Mouse (Mus musculus) B cell, adult 2 months (primary cell): ENCODE data around the gene Ttc28.
"Not testable (repeated sequence)": the region's sequence is repeated elsewhere in the genome, so short reads cannot be mapped to it uniquely, and the experiment has no call there.

Experiments used
- DNase-seq, 2 experiments: peaks; one replicate each; pipeline ENCODE4 v3.0.0; 2022

The Ttc28 gene

GRCm38 (mm10) chr5:111254781-111255180, 375.2 kb downstream of the Ttc28 start:
- no peak for DNase-seq

- no peak for DNase-seq
Observed at GRCm38 (mm10) chr5:111256181-111256580, 376.6 kb downstream of the Ttc28 start.

- peak; percentile 40 to 46 for DNase-seq
Observed at GRCm38 (mm10) chr5:111257127-111257526, 377.5 kb downstream of the Ttc28 start.

GRCm38 (mm10) chr5:111261162-111261561, 381.6 kb downstream of the Ttc28 start:
- DNase-seq, result not testable (repeated sequence)

- DNase-seq, result no peak
Observed at GRCm38 (mm10) chr5:111261733-111262573, 382.4 kb downstream of the Ttc28 start.

GRCm38 (mm10) chr5:111262574-111263239, 383.1 kb downstream of the Ttc28 start:
- DNase-seq, result no peak

GRCm38 (mm10) chr5:111263370-111263769, 383.8 kb downstream of the Ttc28 start:
- DNase-seq, result no peak

GRCm38 (mm10) chr5:111264488-111264887, 384.9 kb downstream of the Ttc28 start:
- DNase-seq, result no peak

- DNase-seq, result no peak
Observed at GRCm38 (mm10) chr5:111266658-111267057, 387.1 kb downstream of the Ttc28 start.

- no peak for DNase-seq
Observed at GRCm38 (mm10) chr5:111267100-111267499, 387.5 kb downstream of the Ttc28 start.

GRCm38 (mm10) chr5:111268852-111269251, 389.2 kb downstream of the Ttc28 start:
- DNase-seq, result no peak

- peak; percentile 73 to 79 for DNase-seq
Observed at GRCm38 (mm10) chr5:111269613-111270205, 390.1 kb downstream of the Ttc28 start.

GRCm38 (mm10) chr5:111270246-111271002, 390.8 kb downstream of the Ttc28 start:
- DNase-seq, result no peak

GRCm38 (mm10) chr5:111273589-111273988, 394.0 kb downstream of the Ttc28 start:
- peak; percentile 78 to 79 for DNase-seq

GRCm38 (mm10) chr5:111274948-111275347, 395.3 kb downstream of the Ttc28 start:
- no peak for DNase-seq

- no peak for DNase-seq
Observed at GRCm38 (mm10) chr5:111284420-111285175, 405.0 kb downstream of the Ttc28 start.

GRCm38 (mm10) chr5:111287571-111287970, 408.0 kb downstream of the Ttc28 start:
- DNase-seq, result no peak

GRCm38 (mm10) chr5:111288486-111288885, 408.9 kb downstream of the Ttc28 start:
- DNase-seq, result no peak

- no peak for DNase-seq
Observed at GRCm38 (mm10) chr5:111290071-111290470, 410.5 kb downstream of the Ttc28 start.

GRCm38 (mm10) chr5:111291639-111292038, 412.0 kb downstream of the Ttc28 start:
- DNase-seq, result no peak

GRCm38 (mm10) chr5:111297801-111298200, 418.2 kb downstream of the Ttc28 start:
- no peak for DNase-seq

GRCm38 (mm10) chr5:111298706-111299105, 419.1 kb downstream of the Ttc28 start:
- no peak for DNase-seq
